Mouse (Mus musculus) G1E (cell line): ENCODE results near the gene Pla2g2d. TPM values are rescaled to one million over a fixed set of nuclear protein-coding genes. Genes with fewer than 3 reads are reported as not detected.

Experiments
- ATAC-seq: 2 replicates; pipeline ENCODE4 v1.8.0; 2016; ENCODE audit warnings: mild to moderate bottlenecking; ENCODE audit not compliant: insufficient number of reproducible peaks, poor library complexity, low FRiP score, severe bottlenecking; ENCODE audit errors: extremely low read depth
- DNase-seq: peaks from one replicate; pipeline ENCODE4 v3.0.0; 2012; ENCODE audit warnings: low spot score
- H3K27me3 ChIP-seq: 2 replicates; pipeline ENCODE4 v1.6.1; 2012; ENCODE audit warnings: mild to moderate bottlenecking, low read length, inconsistent platforms; ENCODE audit not compliant: insufficient read depth
- H3K36me3 ChIP-seq: replicated peaks from 2 replicates; pipeline ENCODE3; 2012; ENCODE audit warnings: mild to moderate bottlenecking, inconsistent platforms
- H3K4me1 ChIP-seq: 2 replicates; pipeline ENCODE4 v1.6.1; 2012; ENCODE audit warnings: low read depth, low read length, inconsistent platforms, mixed read lengths; ENCODE audit not compliant: insufficient read depth
- H3K4me3 ChIP-seq: 2 replicates; pipeline ENCODE4 v1.5.1; 2012; ENCODE audit warnings: low read depth, mild to moderate bottlenecking, inconsistent platforms, low read length, moderate library complexity, mixed read lengths
- H3K9me3 ChIP-seq: replicated peaks from 2 replicates; pipeline ENCODE4 v1.6.1; 2012; ENCODE audit warnings: inconsistent platforms
- CTCF ChIP-seq: IDR thresholded peaks from 2 replicates; pipeline ENCODE4 v1.5.1; 2012; ENCODE audit warnings: low read depth, low read length, inconsistent platforms, mixed read lengths
- GATA1 ChIP-seq: IDR thresholded peaks from 2 replicates; pipeline ENCODE4 v1.6.1; 2012; ENCODE audit warnings: borderline replicate concordance, low read length, inconsistent platforms, mixed read lengths
- GATA2 ChIP-seq: IDR thresholded peaks from 2 replicates; pipeline ENCODE4 v1.6.1; 2012; ENCODE audit warnings: low read depth, low read length, inconsistent platforms, borderline replicate concordance
- POLR2AphosphoS5 ChIP-seq: IDR thresholded peaks from 2 replicates; pipeline ENCODE4 v1.6.1; 2012; ENCODE audit warnings: low read depth, low read length, inconsistent platforms; ENCODE audit not compliant: insufficient replicate concordance
- TAL1 ChIP-seq: conservative IDR thresholded peaks from 2 replicates; pipeline ENCODE4 v1.6.1; 2012; ENCODE audit warnings: low read depth, low read length, inconsistent platforms, mixed read lengths
- polyA plus RNA-seq: library from polyadenylated mRNA; stranded (reverse); fragments of >175 nt; gene quantifications from 2 replicates; pipeline ENCODE4 v1.2.3, GENCODE M21; 2012
- total RNA-seq, 2 experiments: library from RNA; stranded (forward) in 1 of 2; stranded (reverse) in 1 of 2; fragments of 200-1000 nt in 1 of 2; fragments of >200 nt in 1 of 2; fragmentation: Nextera tagmentation in 1 of 2; gene quantifications; 2 replicates each; pipeline ENCODE4 v1.2.3; 2014 to 2017

Pla2g2d gene
- total and polyA plus RNA-seq, 3 experiments: not detected

DNA sequence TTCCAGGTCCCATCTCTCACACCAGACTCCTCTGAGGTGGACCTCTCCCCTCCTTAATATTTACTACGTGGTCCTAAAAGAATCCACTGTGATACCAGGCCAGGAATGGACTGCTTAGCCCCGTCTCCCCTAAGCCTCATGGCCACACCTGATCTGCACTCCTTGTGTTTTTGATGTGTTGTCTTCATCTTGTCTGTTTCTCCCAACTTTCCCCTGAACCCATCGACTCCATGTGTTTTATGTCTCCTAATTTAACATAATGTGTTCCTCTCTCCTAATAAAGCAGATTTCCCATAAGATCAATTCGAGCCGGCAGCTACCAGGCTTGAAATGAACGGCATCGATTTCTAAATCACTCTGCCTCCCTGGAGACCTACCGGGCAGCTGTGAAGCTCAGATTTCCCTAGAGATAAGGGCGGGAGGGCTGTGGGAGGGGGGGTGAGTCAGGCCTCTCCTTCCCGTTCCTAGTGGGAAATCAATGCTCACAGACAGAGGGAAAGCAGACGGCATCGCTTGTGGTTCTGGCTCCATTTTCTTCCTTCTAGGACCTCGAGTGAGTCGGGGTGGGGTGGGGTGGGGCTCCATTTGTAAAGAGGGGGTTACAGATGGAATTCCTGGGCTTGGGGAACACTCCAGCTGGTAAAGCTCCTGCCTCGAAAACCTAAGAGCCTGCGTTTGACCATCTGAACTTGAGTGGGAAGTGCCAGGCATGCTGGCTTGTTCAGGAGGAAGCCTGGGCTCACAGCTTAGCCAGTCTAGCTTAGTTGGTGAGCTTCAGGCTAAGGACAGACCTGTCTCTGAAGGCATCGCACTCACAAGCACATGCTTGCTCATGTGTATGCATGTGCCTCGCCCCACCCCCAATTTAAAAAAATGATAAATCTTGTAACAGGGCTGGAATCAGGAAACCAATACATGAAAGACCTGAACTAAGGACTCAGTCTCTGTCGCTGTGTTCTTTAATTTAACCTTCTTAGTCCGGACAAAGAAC lies 2.2 kb downstream of the Pla2g2d start:
- ATAC-seq (no peak), DNase-seq (no peak)
- H3K4me1 ChIP-seq: no peaks in the 10 kb centered on the region
- H3K9me3 ChIP-seq: peaks cover 56% of the 10 kb centered on the region
- H3K27me3 ChIP-seq: no peaks in the 10 kb centered on the region
- no peaks in the 10 kb centered on the region for H3K36me3 ChIP-seq
- no peak overlapping the region for H3K4me3 ChIP-seq
- no peak for TF ChIP-seq GATA1
- TF ChIP-seq GATA2: no peak
- TF ChIP-seq POLR2AphosphoS5: no peak
- no peak for TF ChIP-seq CTCF
- no peak for TF ChIP-seq TAL1

DNA sequence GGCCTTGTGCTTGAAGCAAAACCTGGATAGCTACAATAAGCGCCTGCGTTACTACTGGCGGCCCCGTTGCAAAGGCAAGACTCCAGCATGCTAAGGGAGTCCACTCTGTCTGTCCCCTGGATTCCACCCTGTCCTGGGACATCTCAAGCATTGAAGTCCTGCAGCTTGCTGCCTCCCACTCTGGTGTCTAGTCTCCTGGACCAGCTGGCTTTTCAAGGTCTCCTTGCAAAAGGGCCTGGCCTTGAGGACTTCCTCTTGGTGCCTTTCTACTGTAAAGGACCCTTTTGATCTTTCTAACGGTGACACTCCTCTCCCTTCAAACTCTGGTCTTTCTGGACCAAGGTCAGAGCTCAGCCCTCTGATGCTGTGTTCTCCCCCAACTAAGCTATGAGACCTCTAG lies 4.8 kb downstream of the Pla2g2d start:
- DNase-seq (no peak), ATAC-seq (no peak)
- Histone ChIP-seq H3K27me3 (no peaks in the 10 kb centered on the region), H3K36me3 (no peaks in the 10 kb centered on the region), H3K4me3 (no peak overlapping the region), H3K4me1 (no peaks in the 10 kb centered on the region), H3K9me3 (peaks cover 49% of the 10 kb centered on the region)
- TF ChIP-seq GATA2: no peak
- TF ChIP-seq TAL1: no peak
- no peak for TF ChIP-seq POLR2AphosphoS5
- no peak for TF ChIP-seq CTCF

DNA sequence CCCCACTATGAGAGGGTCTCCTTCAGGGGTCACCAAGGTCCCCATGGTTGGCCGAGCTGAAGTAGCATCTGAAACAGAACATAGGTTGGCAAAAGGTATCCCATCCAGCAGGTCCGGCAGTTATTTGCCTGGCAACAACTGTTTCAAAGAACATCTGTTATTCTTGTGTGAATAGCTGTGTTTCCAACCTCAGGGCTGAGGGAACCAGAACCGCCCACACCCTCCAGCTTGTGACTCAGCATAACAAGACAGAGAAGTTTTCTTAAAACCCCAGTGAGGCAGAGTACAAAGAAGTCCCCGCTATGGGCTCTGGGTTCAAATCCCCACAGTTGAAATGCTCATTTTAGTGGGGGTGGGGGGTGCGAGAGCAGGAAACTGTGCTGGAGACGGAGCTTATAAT lies 6.6 kb downstream of the Pla2g2d start:
- DNase-seq (no peak), ATAC-seq (no peak)
- TF ChIP-seq CTCF (no peak), GATA2 (no peak), GATA1 (no peak), POLR2AphosphoS5 (no peak)
- Histone ChIP-seq H3K36me3 (no peaks in the 10 kb centered on the region), H3K27me3 (no peaks in the 10 kb centered on the region), H3K9me3 (peaks cover 46% of the 10 kb centered on the region), H3K4me3 (no peak overlapping the region), H3K4me1 (no peaks in the 10 kb centered on the region)

DNA sequence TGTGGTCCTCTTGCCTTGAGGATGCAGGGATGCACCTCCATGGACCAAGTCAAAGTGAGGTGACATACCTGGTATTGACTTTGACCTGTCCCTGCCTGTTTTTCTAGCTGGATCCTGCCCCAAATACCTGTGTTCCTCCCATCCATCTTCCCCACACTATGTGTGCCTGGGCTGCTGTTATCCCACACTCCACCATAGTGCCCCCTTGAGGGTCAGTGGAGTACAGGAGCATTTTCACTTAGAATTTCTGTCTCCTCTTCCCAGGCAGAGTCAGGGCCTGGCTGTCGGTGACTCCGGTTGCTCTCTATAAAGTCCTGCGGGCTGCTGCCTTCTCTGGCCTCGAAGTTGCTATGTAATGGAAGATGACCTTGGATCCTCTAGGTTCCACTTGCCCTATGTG lies 10.2 kb downstream of the Pla2g2d start:
- Histone ChIP-seq H3K36me3 (no peaks in the 10 kb centered on the region), H3K4me1 (no peaks in the 10 kb centered on the region), H3K27me3 (no peaks in the 10 kb centered on the region), H3K9me3 (peaks cover 21% of the 10 kb centered on the region), H3K4me3 (no peak overlapping the region)
- no peak for ATAC-seq
- TF ChIP-seq TAL1 (no peak), GATA2 (no peak), POLR2AphosphoS5 (no peak), GATA1 (no peak), CTCF (no peak)
- no peak for DNase-seq

DNA sequence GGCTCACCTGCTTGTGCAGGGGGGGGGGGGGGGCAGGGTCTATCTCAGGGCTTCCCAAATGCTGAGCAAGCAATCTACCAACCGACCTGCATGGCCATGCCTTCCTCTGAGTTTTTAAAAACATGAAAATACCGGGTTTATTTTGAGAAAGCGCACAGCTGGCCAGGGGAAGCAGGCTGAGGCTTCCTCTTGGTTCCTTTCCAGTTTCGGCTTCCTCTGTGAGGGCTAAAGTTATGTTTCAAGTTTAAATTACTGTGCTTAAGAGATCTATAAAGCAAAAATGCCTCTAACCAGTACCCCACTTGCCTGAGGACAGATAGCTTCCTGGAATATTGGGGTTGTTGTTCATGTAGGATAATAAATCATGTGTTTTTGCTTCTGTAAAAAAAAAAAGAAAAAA lies 10.6 kb downstream of the Pla2g2d start:
- Histone ChIP-seq H3K4me3 (no peak overlapping the region), H3K4me1 (no peaks in the 10 kb centered on the region), H3K36me3 (no peaks in the 10 kb centered on the region), H3K27me3 (no peaks in the 10 kb centered on the region), H3K9me3 (peaks cover 20% of the 10 kb centered on the region)
- ATAC-seq (no peak), DNase-seq (no peak)
- no peak for TF ChIP-seq CTCF
- TF ChIP-seq GATA1: no peak
- TF ChIP-seq TAL1: no peak
- no peak for TF ChIP-seq GATA2
- no peak for TF ChIP-seq POLR2AphosphoS5

DNA sequence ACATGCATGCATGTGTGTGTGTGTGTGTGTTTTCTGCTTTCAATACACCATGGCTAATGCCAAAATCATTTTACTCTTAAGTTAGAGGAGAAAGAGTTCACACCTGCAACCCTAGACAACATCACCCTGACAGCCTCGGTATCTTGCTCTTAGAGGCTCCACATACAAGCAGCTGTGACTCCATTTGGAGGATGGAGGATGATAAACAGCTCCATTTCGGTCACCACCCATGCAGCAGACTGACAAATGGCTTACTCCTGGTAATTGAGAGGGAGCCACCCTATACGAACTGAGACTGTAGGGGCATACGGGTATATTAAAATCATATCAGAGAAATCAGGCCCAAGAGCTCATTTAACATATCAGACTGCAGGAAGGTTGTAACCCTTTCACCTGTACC lies 12.8 kb downstream of the Pla2g2d start:
- Histone ChIP-seq H3K4me1 (no peaks in the 10 kb centered on the region), H3K27me3 (no peaks in the 10 kb centered on the region), H3K9me3 (peaks cover 26% of the 10 kb centered on the region), H3K4me3 (no peak overlapping the region), H3K36me3 (no peaks in the 10 kb centered on the region)
- no peak for TF ChIP-seq POLR2AphosphoS5
- no peak for TF ChIP-seq TAL1
- no peak for TF ChIP-seq GATA2
- TF ChIP-seq GATA1: no peak
- no peak for TF ChIP-seq CTCF
- ATAC-seq (no peak), DNase-seq (no peak)

DNA sequence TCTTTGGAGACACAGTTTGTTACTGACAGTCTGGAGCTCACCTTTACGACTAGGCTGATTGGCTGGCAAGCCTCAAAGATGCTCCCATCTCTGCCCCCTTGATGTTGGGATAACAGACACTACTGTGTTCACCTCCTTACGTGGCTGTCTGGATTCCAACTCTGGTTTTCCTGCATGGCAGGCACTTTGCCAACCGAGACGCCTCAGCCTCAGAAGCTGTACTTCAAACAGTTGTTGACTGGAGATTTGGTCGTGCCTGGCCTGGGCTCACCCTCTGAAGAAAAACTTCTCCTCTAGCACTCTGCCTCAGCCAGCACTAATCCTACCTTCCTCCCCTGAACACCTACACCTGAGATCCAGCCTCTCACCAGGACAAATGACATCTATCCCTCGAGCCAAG lies 15.9 kb downstream of the Pla2g2d start:
- Histone ChIP-seq H3K9me3 (peaks cover 34% of the 10 kb centered on the region), H3K36me3 (no peaks in the 10 kb centered on the region), H3K4me3 (no peak overlapping the region), H3K27me3 (no peaks in the 10 kb centered on the region), H3K4me1 (no peaks in the 10 kb centered on the region)
- DNase-seq (no peak), ATAC-seq (no peak)
- no peak for TF ChIP-seq POLR2AphosphoS5
- TF ChIP-seq GATA1: no peak
- TF ChIP-seq CTCF: no peak
- TF ChIP-seq TAL1: no peak
- TF ChIP-seq GATA2: no peak
